Mouse (Mus musculus): Measurements from ENCODE around the gene Myh6. TPM values are rescaled to one million over a fixed set of nuclear protein-coding genes. Genes with fewer than 3 reads are reported as not detected.

The Myh6 gene
- 0.02 and 0.20 TPM in 2 replicates for polyA plus RNA-seq (2012; rRNA removed)

DNA sequence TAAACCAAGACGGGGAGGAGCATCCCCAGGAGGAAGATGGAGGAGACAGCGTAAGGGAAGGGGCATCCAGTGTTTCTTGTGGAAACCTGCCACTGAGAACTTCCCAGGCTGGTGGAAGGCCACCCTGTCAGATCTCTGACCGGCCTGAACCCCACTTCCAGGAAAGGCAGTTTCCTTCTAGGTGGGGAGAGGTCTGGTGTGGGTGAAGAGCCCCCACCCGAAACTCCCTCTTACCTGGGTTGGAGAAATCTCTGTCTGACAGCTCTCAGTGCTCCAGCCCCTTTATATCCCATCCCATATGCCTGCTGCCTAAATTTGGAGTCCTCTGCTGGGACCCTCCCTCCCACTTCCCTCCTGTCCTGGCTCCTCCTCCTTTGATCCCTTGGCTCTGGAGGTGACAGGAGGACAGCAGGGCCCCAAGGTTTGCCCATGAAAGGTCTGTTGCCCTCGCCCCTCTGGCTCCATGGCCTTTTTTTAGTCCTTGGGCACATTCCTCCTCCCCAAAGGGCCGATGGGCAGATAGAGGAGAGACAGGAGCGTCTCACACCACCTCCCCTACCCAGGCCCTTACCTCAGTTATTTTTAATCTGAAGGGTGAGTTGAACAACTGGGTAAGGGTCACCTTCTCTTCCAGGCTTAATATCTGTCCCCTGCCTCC lies at the start of gene Myh6:
Myh6 (minus strand) TSS at position 608 of the 658 bp plus-strand sequence.

DNA sequence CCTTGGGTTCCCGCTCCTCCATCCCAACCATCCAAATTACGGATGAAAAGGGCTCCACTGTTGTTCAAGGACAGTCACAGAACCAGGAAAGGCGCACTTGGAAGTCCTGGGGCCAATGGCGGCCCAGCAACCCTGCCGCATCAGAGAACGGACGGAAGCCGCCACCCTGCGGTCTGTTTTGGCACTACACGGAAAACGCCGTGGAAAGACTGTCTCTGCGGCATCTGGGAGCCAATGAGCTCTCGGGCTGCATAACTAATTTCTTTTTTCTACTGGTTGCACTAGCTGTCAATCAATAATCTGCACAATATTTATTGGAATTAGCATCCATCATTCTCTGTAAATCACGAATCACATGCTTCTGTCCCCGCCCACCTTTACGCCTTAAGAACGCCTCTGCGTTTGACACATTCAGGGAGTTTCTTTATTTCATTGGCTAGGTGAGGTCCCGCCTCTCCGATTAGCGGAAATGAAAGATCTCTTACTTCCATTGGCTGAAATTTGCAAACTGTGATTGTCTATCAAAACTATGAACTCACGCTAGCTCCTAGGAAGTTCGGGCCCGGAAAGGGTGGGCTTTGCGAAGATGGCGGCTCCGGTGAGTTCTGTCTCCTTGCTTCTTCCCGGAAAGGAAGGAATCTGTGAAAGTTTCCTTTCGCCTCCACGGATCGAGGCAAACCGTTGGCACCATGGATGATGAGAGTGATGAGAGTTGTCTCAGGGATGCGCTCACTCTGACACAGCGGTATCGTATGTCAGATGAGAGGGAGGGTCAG lies 48.5 kb upstream of the Myh6 start, which contains the start of gene Ngdn:
Ngdn (plus strand) TSS at position 464 of the 776 bp plus-strand sequence.

DNA sequence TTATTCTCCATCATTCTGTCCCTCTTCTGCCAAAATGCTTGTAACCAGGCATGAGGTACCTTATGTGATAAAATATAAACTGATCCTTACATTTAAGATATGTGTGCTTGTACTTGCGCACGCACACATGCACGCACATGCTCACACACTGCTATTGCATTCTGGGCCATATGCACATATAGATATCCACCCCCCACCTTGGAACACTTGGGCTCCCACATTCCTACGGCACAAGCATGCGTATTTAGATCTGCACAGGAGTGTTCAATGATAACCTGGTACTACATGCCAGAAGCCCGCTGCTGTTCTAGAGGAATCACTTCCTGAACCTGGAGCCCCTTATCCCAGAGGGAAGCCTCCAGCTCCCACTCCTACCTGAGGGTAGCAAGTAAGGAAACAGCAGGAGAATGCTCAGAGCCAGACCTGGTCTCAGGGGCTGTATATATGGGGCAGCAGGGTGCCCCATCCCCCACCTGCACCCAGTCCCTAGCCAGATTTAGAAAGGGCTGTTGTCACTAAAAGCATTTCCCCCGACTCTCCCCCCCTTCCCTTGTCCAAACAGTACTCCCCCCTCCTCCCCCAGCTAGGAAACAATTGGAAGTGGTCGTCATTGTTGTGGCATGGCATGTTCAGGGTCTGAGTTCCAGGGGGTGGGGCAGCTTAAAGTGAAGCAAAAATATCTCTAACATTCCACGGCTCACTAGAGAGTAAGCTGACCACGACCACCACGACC lies 27.6 kb upstream of the Myh6 start, which contains the start of gene Myh7:
Myh7 (minus strand) TSS at position 491 of the 733 bp plus-strand sequence.

DNA sequence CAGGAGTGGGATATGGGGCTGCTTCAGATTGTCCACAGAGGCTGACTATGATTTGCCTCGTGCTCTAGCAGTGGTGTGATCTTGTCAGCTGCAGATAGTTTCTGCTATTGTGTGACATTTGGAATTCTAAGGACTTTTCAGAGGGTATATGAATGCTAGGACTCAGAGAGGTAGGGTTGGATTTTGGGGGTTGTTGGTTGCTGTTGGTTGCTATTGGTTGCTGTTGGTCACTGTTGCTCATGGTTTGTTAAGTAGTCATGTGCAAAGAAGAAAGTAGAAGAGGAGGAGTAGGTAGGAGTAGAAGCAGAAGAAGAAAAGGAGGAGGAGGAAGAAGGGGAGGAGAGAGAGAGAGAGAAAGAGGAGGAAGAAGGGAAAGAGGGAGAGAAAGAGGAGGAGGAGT lies 9.9 kb upstream of the Myh6 start, which contains the start of gene Gm17428:
Gm17428 (plus strand) TSS at position 301 of the 400 bp plus-strand sequence.

DNA sequence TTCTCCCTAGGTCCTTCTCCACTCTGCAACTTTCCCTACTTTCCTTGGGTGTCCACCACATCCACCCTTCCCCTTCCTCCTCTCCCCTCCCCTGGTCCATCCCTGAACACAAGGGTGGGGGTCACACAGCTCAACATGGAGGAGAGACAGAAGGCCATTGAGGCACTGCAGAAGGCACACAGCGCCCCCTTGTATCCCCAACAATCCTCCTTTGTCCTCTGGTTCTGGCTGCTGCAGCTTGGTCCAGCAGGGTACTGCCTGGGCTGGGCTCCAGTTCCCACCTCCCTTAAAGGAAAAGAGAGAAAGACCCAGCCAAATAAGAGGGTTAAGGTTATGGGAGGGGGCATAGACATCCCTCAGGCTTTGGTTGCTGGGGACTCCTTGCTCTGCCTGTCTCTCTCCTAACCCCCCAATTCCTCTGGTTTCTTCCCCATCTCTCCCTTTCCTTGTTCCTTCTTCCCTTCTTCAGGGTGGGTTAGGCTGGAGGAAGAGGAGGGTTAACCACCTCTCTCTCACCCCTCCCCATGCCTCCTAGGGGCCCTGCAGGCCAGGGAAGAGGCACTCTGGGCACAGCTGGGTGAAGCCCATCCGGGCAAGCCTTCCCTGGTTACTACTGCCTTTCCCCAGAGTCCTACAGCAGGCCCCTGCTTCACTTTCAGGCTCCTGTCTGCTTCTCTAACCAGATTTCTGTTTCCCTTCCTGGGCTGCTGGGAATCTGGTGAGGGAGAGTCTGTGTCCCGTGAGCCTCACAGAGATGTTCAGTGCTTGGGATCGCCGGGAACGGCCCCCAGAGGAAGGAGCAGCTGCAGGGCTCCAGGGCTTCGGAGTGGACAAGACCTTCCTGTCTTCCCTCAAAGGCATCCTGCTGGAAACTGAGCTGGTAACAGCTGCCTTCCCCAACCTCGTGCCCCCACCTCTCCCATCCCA lies 30.6 kb downstream of the Myh6 start, which contains the start of gene Cmtm5:
Cmtm5 (plus strand) TSS at position 358 of the 927 bp plus-strand sequence.

DNA sequence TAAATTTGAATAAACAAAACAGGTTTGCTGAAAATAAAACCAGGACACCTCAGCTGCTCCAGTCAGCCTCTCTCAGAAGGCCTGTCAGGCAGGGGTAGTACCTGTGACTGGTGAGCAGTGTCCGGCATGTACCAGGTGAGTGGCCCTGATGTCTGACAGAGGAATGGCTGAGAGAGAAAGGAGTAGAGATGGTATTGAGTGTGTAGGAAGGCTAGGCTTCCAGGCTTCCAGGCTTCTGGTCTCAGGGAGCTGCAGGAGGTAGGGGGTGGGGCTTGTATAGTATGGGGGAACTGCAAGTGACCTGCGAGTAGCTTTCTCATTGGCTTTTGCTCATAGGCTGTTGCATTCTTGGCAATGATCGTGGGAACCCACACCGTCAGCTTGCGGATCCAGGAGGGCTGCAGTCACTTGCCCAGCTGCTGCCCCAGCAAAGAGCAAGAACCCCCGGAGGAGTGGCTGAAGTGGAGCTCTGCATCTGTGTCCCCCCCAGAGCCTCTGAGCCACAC lies 34.0 kb downstream of the Myh6 start, which contains the start of gene Il25:
Il25 (plus strand) TSS at position 51 of the 506 bp plus-strand sequence.

DNA sequence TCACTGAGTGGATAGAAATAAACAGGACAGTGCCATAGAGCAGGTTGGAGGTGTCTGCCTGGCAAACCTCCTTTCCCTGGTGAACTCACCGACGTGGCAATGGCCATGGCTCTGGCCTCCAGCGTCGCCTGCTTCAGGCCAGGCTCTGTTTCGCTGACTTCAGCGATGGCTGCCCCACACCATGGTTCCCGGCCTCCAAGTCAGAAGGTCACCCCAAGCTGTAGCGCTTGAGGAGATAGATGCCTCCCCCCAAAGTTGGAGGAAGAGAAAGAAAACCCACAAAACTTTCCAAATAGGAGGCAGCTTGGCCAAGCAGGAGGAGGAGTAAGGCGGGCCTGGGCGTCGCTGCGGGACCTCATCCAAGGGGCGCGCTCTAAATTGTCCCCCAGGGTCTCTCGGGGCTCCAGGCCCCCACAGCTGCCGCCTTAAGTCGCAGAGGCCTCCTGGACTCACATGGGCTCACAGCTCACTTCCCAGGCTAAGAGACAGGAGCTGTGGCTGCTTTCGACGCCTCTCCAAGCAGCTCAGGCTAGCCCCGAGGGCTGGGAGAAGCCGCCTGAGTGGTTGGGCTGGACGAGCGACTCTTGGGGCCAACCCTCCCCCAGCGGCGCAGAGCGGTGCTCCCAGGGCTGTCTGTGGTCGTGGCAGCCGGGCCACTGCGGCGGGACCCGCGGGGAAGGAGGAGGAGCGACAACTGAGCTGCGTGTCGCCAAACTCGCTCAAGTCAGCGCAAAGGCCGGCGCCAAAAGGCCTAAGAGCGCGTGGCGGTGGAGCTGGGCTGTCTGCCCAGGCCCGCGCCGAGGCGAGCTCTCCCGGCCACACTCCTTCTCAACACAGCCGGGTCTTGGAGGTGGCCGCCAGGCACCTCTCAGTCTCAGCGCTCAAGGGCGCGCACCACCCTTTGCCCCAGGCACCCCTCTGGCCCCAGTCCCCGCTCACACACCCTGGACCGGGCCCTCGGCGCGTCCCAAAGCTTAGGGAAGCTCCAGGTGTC lies 41.1 kb downstream of the Myh6 start, which contains the start of gene Efs:
Efs (minus strand) TSS at position 778 of the 994 bp plus-strand sequence.

DNA sequence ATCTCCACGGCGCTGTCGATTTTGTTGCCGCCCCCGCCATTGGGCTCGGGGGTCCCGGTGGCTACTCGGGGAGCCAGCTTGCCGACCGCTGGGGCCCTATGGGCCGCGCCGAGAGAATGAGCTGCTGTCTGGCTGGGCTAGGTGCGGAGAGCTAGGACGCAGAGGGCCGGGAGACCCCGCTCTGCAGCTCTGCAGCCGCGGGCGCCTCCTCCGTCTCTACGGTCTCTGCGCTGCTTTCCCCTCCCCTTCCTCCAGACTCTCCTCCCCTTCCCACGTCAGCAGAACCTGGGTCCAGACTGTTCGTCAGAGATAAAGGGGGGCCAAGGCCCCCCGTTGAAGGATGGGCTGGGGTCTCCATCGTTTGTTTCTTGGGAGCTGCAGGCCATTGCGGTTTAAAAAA lies 53.8 kb downstream of the Myh6 start, which contains the start of gene Slc22a17:
Slc22a17 (minus strand) TSS at position 247 of the 400 bp plus-strand sequence.

DNA sequence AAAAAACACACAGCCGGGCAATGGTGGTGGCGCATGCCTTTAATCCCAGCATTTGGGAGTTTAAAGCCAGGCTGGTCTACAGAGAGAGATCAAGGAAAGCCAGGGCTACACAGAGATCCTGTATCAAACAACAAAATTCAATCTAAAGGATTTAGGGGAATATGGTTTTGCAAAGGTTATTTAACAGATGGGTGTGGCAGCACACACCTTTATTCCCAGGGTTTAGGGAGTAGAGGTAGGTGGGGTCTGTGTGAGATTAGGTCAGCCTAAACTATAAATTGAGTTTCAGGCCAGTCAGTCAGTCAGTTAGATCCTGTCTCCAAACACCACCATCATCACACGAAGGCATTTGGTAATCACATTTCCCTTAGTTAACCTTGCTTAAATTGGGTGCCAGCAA lies 74.5 kb downstream of the Myh6 start, which contains the start of gene Pabpn1:
Pabpn1 (plus strand) TSS at position 301 of the 400 bp plus-strand sequence.

Other genes starting within 250 kb of the Myh6 start
- 2.9 and 3.6 TPM in 2 replicates for gene Slc7a8, start 185.0 kb downstream of the Myh6 start, polyA plus RNA-seq (2012; rRNA removed)
- gene Rnf212b, start 152.8 kb downstream of the Myh6 start, polyA plus RNA-seq (2012; rRNA removed), result not detected in 2 replicates
- gene Homez, start 96.0 kb downstream of the Myh6 start, polyA plus RNA-seq (2012; rRNA removed), result 1.1 and 1.2 TPM in 2 replicates
- 2.6 and 3.0 TPM in 2 replicates for gene Ppp1r3e, start 89.4 kb downstream of the Myh6 start, polyA plus RNA-seq (2012; rRNA removed)
- gene Bcl2l2, start 83.5 kb downstream of the Myh6 start, polyA plus RNA-seq (2012; rRNA removed), result 4.9 and 5.8 TPM in 2 replicates
- 0.09 and 0.10 TPM in 2 replicates for gene Gm20521, start 83.5 kb downstream of the Myh6 start, polyA plus RNA-seq (2012; rRNA removed)
- gene Pabpn1, start 74.4 kb downstream of the Myh6 start, polyA plus RNA-seq (2012; rRNA removed), result 115 and 131 TPM in 2 replicates
- gene Slc22a17, start 53.8 kb downstream of the Myh6 start, polyA plus RNA-seq (2012; rRNA removed), result 2.8 and 5.0 TPM in 2 replicates
- 0.25 and 0.83 TPM in 2 replicates for gene Efs, start 40.8 kb downstream of the Myh6 start, polyA plus RNA-seq (2012; rRNA removed)
- gene Il25, start 34.2 kb downstream of the Myh6 start, polyA plus RNA-seq (2012; rRNA removed), result not detected in 2 replicates
- gene Cmtm5, start 30.7 kb downstream of the Myh6 start, polyA plus RNA-seq (2012; rRNA removed), result 0.12 TPM in 1 of 2 replicates, not detected in the other
- gene Gm17428, start 10.0 kb upstream of the Myh6 start, polyA plus RNA-seq (2012; rRNA removed), result not detected in 2 replicates
- gene Myh7, start 27.7 kb upstream of the Myh6 start, polyA plus RNA-seq (2012; rRNA removed), result 0.07 and 2.9 TPM in 2 replicates
- 32.0 and 34.0 TPM in 2 replicates for gene Ngdn, start 48.5 kb upstream of the Myh6 start, polyA plus RNA-seq (2012; rRNA removed)
- gene Zfhx2, start 125.4 kb upstream of the Myh6 start, polyA plus RNA-seq (2012; rRNA removed), result 0.19 and 0.28 TPM in 2 replicates
- gene Thtpa, start 127.9 kb upstream of the Myh6 start, polyA plus RNA-seq (2012; rRNA removed), result 1.9 and 2.4 TPM in 2 replicates
- gene Ap1g2, start 139.7 kb upstream of the Myh6 start, polyA plus RNA-seq (2012; rRNA removed), result 12.2 and 14.4 TPM in 2 replicates
- 0.02 and 0.05 TPM in 2 replicates for gene Jph4, start 150.0 kb upstream of the Myh6 start, polyA plus RNA-seq (2012; rRNA removed)